Mouse (Mus musculus) ZHBTc4 (cell line): Measurements from ENCODE around the gene Vmn1r72.
"Not testable (repeated sequence)": the region's sequence is repeated elsewhere in the genome, so short reads cannot be mapped to it uniquely, and the experiment has no call there.

ENCODE experiments used
- DNase-seq: peaks from one replicate; pipeline ENCODE4 v3.0.0-alpha.2; 2011; ENCODE audit warnings: low read depth, low spot score

Vmn1r72 gene

DNA sequence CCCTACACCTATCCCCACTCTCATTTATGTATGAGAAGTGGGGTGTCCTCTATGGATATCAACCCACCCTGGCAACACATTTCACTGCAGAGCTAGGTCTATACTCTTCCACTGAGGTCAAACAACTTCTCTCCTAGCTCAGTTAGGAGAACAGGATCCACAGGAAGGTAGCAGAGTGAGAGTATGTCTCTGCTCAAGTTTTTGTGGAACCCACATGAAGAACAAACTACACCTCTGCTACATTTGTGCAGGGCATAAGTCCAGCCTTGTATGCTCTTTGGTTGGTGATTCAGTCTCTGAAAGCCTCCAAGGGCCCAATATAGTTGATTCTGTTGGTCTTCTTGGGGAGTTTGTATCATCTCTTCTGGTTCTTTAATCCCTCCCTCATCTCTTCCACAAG lies at the start of gene Vmn1r72:
TSS of gene Vmn1r72 (minus strand) at position 101 of the 400 bp plus-strand sequence.
- not testable (repeated sequence) for DNase-seq

DNA sequence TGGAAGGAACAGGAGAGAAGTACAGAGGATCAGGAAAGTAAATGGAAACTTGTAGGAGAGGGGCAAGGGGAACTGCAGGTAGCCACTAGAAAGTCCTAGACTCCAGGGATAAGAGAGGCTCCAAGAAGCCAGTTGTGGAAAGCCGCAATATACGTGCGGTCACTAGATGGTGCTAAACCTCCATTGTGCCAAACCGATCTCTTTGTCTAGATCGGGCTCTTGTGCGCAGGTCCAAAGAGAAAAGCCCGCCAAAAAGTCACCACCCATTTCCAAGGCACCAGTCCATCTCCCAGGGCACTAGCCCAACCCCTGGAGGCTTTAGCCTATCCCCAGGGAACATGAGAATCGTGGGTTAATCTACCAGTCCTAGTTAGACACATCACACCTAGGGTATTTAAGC lies 62.9 kb downstream of the Vmn1r72 start:
- DNase-seq = peak; percentile 81
